Mouse (Mus musculus): Measurements from ENCODE around the gene Gm6993. TPM values are rescaled to one million over a fixed set of nuclear protein-coding genes. Genes with fewer than 3 reads are reported as not detected.
A peak's percentile ranks its signal among the peaks of the same experiment; 100 is the strongest.

The Gm6993 gene
- polyA plus RNA-seq, 1 experiment from 2014 or later = not detected

GRCm38 (mm10) chr12:31215003-31215402 lies 25.6 kb upstream of the Gm6993 start:
- ATAC-seq (ENCODE audit: low FRiP score, low TSS enrichment) = no peak
- H3K27ac ChIP-seq (ENCODE audit: low read depth, low read length) = no peak overlapping the region
- 51% methylated on average over 6 of the region's 6 CpGs for WGBS

DNA sequence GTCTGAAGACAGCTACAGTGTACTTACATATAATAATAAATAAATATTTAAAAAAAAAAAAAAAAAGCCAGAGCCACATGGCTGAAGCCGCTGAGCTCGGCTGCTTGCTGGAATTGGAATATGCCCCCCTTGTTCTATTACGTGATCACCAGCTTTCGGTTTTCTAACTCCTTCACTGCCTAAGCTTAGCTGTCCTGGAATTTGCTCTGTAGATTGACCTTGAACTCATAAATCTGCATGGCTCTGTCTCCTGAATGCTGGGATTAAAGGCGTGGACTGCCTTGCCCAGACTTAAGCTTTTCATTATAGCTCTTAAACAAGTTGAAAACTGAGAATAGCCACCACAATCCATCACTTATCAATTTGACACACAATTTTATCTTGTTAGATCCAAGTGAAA lies 23.3 kb upstream of the Gm6993 start:
- WGBS = 37% methylated on average over 5 of the region's 5 CpGs
- Histone ChIP-seq H3K27me3 (ENCODE audit: control insufficient read depth, insufficient read depth, low read length) (no peaks in the 10 kb centered on the region), H3K4me3 (ENCODE audit: low read length) (no peak overlapping the region), H3K9ac (ENCODE audit: low read depth, low read length) (no peak overlapping the region), H3K27ac (ENCODE audit: low read depth, low read length) (no peak overlapping the region), H3K4me2 (replicated peaks; ENCODE audit: low read depth, low read length) (no peak overlapping the region), H3K4me1 (ENCODE audit: control insufficient read depth, insufficient read depth, low read length) (peaks cover 3% of the 10 kb centered on the region; the same call in 1 of the 2 replicates), H3K9me3 (ENCODE audit: control insufficient read depth, low read length) (no peaks in the 10 kb centered on the region), H3K36me3 (ENCODE audit: control insufficient read depth, insufficient read depth, low read length) (no peaks in the 10 kb centered on the region)
- no peak for ATAC-seq (ENCODE audit: low FRiP score, low TSS enrichment)

More at GRCm38 (mm10) chr12:31215003-31215402, 25.6 kb upstream of the Gm6993 start:
- Histone ChIP-seq H3K9me3 (ENCODE audit: control insufficient read depth, low read length) (no peaks in the 10 kb centered on the region), H3K4me2 (replicated peaks; ENCODE audit: low read depth, low read length) (no peak overlapping the region), H3K27me3 (ENCODE audit: control insufficient read depth, insufficient read depth, low read length) (no peaks in the 10 kb centered on the region), H3K4me3 (ENCODE audit: low read length) (no peak overlapping the region), H3K9ac (ENCODE audit: low read depth, low read length) (no peak overlapping the region), H3K4me1 (ENCODE audit: control insufficient read depth, insufficient read depth, low read length) (peaks cover 3% of the 10 kb centered on the region; the same call in 1 of the 2 replicates), H3K36me3 (ENCODE audit: control insufficient read depth, insufficient read depth, low read length) (no peaks in the 10 kb centered on the region)

DNA sequence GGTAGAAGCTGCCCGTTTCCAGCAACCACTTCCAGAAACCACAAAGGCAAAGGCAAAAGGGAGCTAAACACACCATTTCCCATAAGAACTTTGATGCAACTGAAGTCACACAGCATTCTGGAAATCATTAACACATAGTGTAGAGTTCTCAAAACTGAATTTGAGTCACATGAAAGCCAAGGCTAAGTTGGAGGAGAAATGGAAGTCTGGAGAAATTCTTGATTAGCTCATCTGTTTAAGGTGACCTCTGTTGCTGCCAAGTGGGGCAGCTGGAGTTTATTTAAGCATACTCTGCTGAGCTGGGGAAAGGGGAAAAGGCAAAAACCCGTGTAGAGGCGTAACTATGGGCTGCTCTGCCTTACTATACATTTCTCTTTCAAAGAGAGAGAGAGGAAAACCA lies 21.8 kb upstream of the Gm6993 start:
- 53% methylated on average over 3 of the region's 3 CpGs for WGBS
- peaks cover 3% of the 10 kb centered on the region; the same call in 1 of the 2 replicates for H3K4me1 ChIP-seq (ENCODE audit: control insufficient read depth, insufficient read depth, low read length)
- no peaks in the 10 kb centered on the region for H3K36me3 ChIP-seq (ENCODE audit: control insufficient read depth, insufficient read depth, low read length)
- no peaks in the 10 kb centered on the region for H3K9me3 ChIP-seq (ENCODE audit: control insufficient read depth, low read length)
- H3K27me3 ChIP-seq (ENCODE audit: control insufficient read depth, insufficient read depth, low read length) = no peaks in the 10 kb centered on the region
- H3K9ac ChIP-seq (ENCODE audit: low read depth, low read length) = no peak overlapping the region
- H3K27ac ChIP-seq (ENCODE audit: low read depth, low read length) = no peak overlapping the region
- H3K4me3 ChIP-seq (ENCODE audit: low read length) = no peak overlapping the region
- no peak overlapping the region for H3K4me2 ChIP-seq (replicated peaks; ENCODE audit: low read depth, low read length)
- no peak for ATAC-seq (ENCODE audit: low FRiP score, low TSS enrichment)

GRCm38 (mm10) chr12:31221522-31221921 lies 19.0 kb upstream of the Gm6993 start:
- Histone ChIP-seq H3K27ac (ENCODE audit: low read depth, low read length) (no peak overlapping the region), H3K4me3 (ENCODE audit: low read length) (no peak overlapping the region), H3K36me3 (ENCODE audit: control insufficient read depth, insufficient read depth, low read length) (no peaks in the 10 kb centered on the region), H3K9ac (ENCODE audit: low read depth, low read length) (no peak overlapping the region), H3K9me3 (ENCODE audit: control insufficient read depth, low read length) (no peaks in the 10 kb centered on the region), H3K4me1 (ENCODE audit: control insufficient read depth, insufficient read depth, low read length) (peaks cover 3% of the 10 kb centered on the region; the same call in 1 of the 2 replicates), H3K27me3 (ENCODE audit: control insufficient read depth, insufficient read depth, low read length) (no peaks in the 10 kb centered on the region), H3K4me2 (replicated peaks; ENCODE audit: low read depth, low read length) (no peak overlapping the region)
- WGBS = 85% methylated on average over 6 of the region's 6 CpGs
- ATAC-seq (ENCODE audit: low FRiP score, low TSS enrichment) = no peak

DNA sequence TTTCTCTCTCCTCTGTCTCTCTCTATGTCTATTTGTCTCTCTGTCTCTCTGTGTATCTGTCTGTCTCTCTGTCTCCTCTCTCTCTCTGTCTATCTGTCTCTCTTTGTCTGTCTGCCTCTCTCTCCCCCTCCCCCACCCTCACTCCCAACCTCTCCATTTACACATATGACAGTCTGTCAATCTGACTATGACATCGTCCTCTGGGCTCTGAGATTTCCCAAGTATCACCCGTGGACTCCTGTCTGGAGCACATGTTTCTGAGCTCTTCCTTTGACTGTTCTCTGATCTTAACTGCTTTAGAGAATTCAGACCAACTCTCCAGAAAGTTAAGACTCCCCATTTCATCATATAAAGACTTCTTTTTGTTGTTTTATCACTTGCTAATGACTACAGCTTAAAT lies 18.3 kb upstream of the Gm6993 start:
- 60% methylated on average over 2 of the region's 2 CpGs for WGBS
- Histone ChIP-seq H3K4me1 (ENCODE audit: control insufficient read depth, insufficient read depth, low read length) (peaks cover 3% of the 10 kb centered on the region; the same call in 1 of the 2 replicates), H3K36me3 (ENCODE audit: control insufficient read depth, insufficient read depth, low read length) (no peaks in the 10 kb centered on the region), H3K27me3 (ENCODE audit: control insufficient read depth, insufficient read depth, low read length) (no peaks in the 10 kb centered on the region), H3K9ac (ENCODE audit: low read depth, low read length) (no peak overlapping the region), H3K27ac (ENCODE audit: low read depth, low read length) (no peak overlapping the region), H3K4me3 (ENCODE audit: low read length) (no peak overlapping the region), H3K4me2 (replicated peaks; ENCODE audit: low read depth, low read length) (no peak overlapping the region), H3K9me3 (ENCODE audit: control insufficient read depth, low read length) (no peaks in the 10 kb centered on the region)
- no peak for ATAC-seq (ENCODE audit: low FRiP score, low TSS enrichment)

DNA sequence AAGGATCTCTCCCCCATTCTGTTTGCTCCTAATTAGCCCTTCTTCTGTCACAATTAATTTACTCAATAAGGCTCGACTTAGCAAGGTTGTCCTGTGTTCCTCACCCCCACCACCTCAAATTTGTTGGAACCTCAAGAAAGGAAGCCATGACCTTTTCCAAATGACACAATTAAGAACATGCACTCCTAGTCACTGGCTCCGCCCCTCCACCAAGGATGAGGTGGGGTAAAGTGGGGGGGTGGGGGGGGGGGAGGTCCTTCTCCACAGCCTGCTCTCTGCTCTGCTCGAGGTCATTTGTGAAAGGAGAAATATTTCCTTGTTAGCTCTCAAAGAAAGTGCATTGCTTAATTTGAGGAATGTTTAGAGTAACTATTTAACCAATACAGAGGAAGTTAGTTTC lies 17.8 kb upstream of the Gm6993 start:
- no peak for ATAC-seq (ENCODE audit: low FRiP score, low TSS enrichment)
- H3K27ac ChIP-seq (ENCODE audit: low read depth, low read length) = no peak overlapping the region
- no peaks in the 10 kb centered on the region for H3K27me3 ChIP-seq (ENCODE audit: control insufficient read depth, insufficient read depth, low read length)
- no peak overlapping the region for H3K4me3 ChIP-seq (ENCODE audit: low read length)
- no peaks in the 10 kb centered on the region for H3K9me3 ChIP-seq (ENCODE audit: control insufficient read depth, low read length)
- no peak overlapping the region for H3K4me2 ChIP-seq (replicated peaks; ENCODE audit: low read depth, low read length)
- 23% methylated on average over 3 of the region's 3 CpGs for WGBS
- no peaks in the 10 kb centered on the region for H3K36me3 ChIP-seq (ENCODE audit: control insufficient read depth, insufficient read depth, low read length)
- no peak overlapping the region for H3K9ac ChIP-seq (ENCODE audit: low read depth, low read length)
- H3K4me1 ChIP-seq (ENCODE audit: control insufficient read depth, insufficient read depth, low read length) = peaks cover 3% of the 10 kb centered on the region; the same call in 1 of the 2 replicates

GRCm38 (mm10) chr12:31225451-31225850 lies 15.1 kb upstream of the Gm6993 start:
- H3K36me3 ChIP-seq (ENCODE audit: control insufficient read depth, insufficient read depth, low read length) = no peaks in the 10 kb centered on the region
- ATAC-seq (ENCODE audit: low FRiP score, low TSS enrichment) = 0 out of 2 replicates have a peak, but pooled peaks have one; percentile 33
- WGBS = 48% methylated on average over 8 of the region's 8 CpGs
- no peak overlapping the region for H3K4me3 ChIP-seq (ENCODE audit: low read length)
- no peaks in the 10 kb centered on the region for H3K9me3 ChIP-seq (ENCODE audit: control insufficient read depth, low read length)
- peaks cover 4% of the 10 kb centered on the region; the same call in 1 of the 2 replicates for H3K4me1 ChIP-seq (ENCODE audit: control insufficient read depth, insufficient read depth, low read length)
- H3K27me3 ChIP-seq (ENCODE audit: control insufficient read depth, insufficient read depth, low read length) = no peaks in the 10 kb centered on the region
- H3K9ac ChIP-seq (ENCODE audit: low read depth, low read length) = no peak overlapping the region
- H3K27ac ChIP-seq (ENCODE audit: low read depth, low read length) = no peak overlapping the region
- H3K4me2 ChIP-seq (replicated peaks; ENCODE audit: low read depth, low read length) = no peak overlapping the region

DNA sequence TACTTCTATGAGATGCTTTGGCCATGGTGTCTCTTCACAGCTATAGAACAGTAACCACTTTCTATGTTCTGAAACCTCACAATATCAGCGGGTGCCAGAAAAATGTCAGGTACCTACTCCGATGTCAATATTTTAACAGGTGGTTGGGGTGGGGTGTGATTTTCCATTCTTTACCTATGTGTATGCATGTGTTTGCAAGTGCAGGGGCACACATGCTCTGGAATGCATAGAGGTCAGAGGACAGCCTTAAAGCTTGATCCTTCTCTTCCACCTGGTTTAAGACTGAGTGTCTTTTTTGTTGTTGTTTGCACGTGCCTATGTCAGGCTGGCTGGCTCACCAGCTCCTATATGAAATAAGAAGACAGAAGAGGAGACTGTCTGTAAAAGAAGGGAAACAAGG lies 13.4 kb upstream of the Gm6993 start:
- Histone ChIP-seq H3K9me3 (ENCODE audit: control insufficient read depth, low read length) (no peaks in the 10 kb centered on the region), H3K9ac (ENCODE audit: low read depth, low read length) (no peak overlapping the region), H3K4me2 (replicated peaks; ENCODE audit: low read depth, low read length) (no peak overlapping the region), H3K4me1 (ENCODE audit: control insufficient read depth, insufficient read depth, low read length) (peaks cover 7% of the 10 kb centered on the region), H3K27ac (ENCODE audit: low read depth, low read length) (no peak overlapping the region), H3K27me3 (ENCODE audit: control insufficient read depth, insufficient read depth, low read length) (no peaks in the 10 kb centered on the region), H3K36me3 (ENCODE audit: control insufficient read depth, insufficient read depth, low read length) (no peaks in the 10 kb centered on the region), H3K4me3 (ENCODE audit: low read length) (no peak overlapping the region)
- WGBS = 87% methylated on average over 3 of the region's 3 CpGs
- ATAC-seq (ENCODE audit: low FRiP score, low TSS enrichment) = no peak

GRCm38 (mm10) chr12:31228878-31229277 lies 11.7 kb upstream of the Gm6993 start:
- Histone ChIP-seq H3K4me3 (ENCODE audit: low read length) (no peak overlapping the region), H3K9ac (ENCODE audit: low read depth, low read length) (no peak overlapping the region), H3K9me3 (ENCODE audit: control insufficient read depth, low read length) (no peaks in the 10 kb centered on the region), H3K27ac (ENCODE audit: low read depth, low read length) (peak overlapping the region; percentile 12; the same call in 1 of the 2 replicates), H3K4me1 (ENCODE audit: control insufficient read depth, insufficient read depth, low read length) (peaks cover 8% of the 10 kb centered on the region), H3K27me3 (ENCODE audit: control insufficient read depth, insufficient read depth, low read length) (no peaks in the 10 kb centered on the region), H3K4me2 (replicated peaks; ENCODE audit: low read depth, low read length) (no peak overlapping the region), H3K36me3 (ENCODE audit: control insufficient read depth, insufficient read depth, low read length) (no peaks in the 10 kb centered on the region)
- no peak for ATAC-seq (ENCODE audit: low FRiP score, low TSS enrichment)
- 34% methylated on average over 7 of the region's 7 CpGs for WGBS
